Mouse (Mus musculus) heart, embryonic 11.5 days (tissue): ENCODE measurements around the gene Msi2. TPM values are rescaled to one million over a fixed set of nuclear protein-coding genes. Genes with fewer than 3 reads are reported as not detected.

ENCODE experiments used
- ATAC-seq: fragments of 200-750 bp; cut with Nextera tagmentation; replicated peaks from 2 replicates; pipeline ENCODE4 v1.8.0; 2017; ENCODE audit warnings: moderate library complexity; ENCODE audit not compliant: insufficient number of reproducible peaks, low FRiP score, low TSS enrichment
- H3K27ac ChIP-seq: fragments of 300-500 bp; sonication (generic); 2 replicates; pipeline ENCODE4 v1.5.1; 2014; ENCODE audit warnings: mild to moderate bottlenecking, low read depth, low read length
- H3K27me3 ChIP-seq: fragments of 300-500 bp; sonication (generic); 2 replicates; pipeline ENCODE4 v1.6.1; 2014; ENCODE audit warnings: mild to moderate bottlenecking, low read length, mixed read lengths; ENCODE audit not compliant: control insufficient read depth, insufficient read depth
- H3K36me3 ChIP-seq: fragments of 300-500 bp; sonication (generic); 2 replicates; pipeline ENCODE4 v1.6.1; 2014; ENCODE audit warnings: mild to moderate bottlenecking, low read length, moderate library complexity, mixed read lengths; ENCODE audit not compliant: control insufficient read depth, insufficient read depth
- H3K4me1 ChIP-seq: fragments of 300-500 bp; sonication (generic); 2 replicates; pipeline ENCODE4 v1.6.1; 2014; ENCODE audit warnings: low read length; ENCODE audit not compliant: control insufficient read depth, insufficient read depth
- H3K4me2 ChIP-seq: fragments of 300-500 bp; sonication (generic); 2 replicates; pipeline ENCODE4 v1.6.1; 2014; ENCODE audit warnings: mild to moderate bottlenecking, moderate library complexity
- H3K4me3 ChIP-seq: fragments of 300-500 bp; sonication (generic); 2 replicates; pipeline ENCODE4 v1.5.1; 2014; ENCODE audit warnings: low read depth, low read length
- H3K9ac ChIP-seq: fragments of 300-500 bp; sonication (generic); 2 replicates; pipeline ENCODE4 v1.6.1; 2014; ENCODE audit warnings: mild to moderate bottlenecking, low read depth, low read length, moderate library complexity
- H3K9me3 ChIP-seq: fragments of 300-500 bp; sonication (generic); replicated peaks from 2 replicates; pipeline ENCODE4 v1.6.1; 2016; ENCODE audit warnings: low read length; ENCODE audit not compliant: control insufficient read depth
- WGBS: fragments of 180-500 bp; shearing (Covaris S2); extraction: QIAGEN DNeasy Blood & Tissue Kit; methylation state at CpG from one replicate; pipeline ENCODE4 v1.1.7; 2014; ENCODE audit not compliant: insufficient replicate concordance; 5-methylcytosine and 5-hydroxymethylcytosine counted together
- polyA plus RNA-seq: library from polyadenylated mRNA; unstranded; fragments of >200 nt; fragmentation: Nextera tagmentation; extraction: Ambion mirVana; gene quantifications from 2 replicates; pipeline ENCODE4 v1.2.1, GENCODE M21; 2014

The Msi2 gene
- polyA plus RNA-seq, 1 experiment from 2014 or later = 18.4 TPM

- Histone ChIP-seq H3K9ac (no peak overlapping the region), H3K9me3 (no peaks in the 10 kb centered on the region), H3K4me2 (no peak overlapping the region), H3K36me3 (peaks cover 5% of the 10 kb centered on the region; the same call in 1 of the 2 replicates), H3K4me1 (peaks cover 70% of the 10 kb centered on the region), H3K27ac (no peak overlapping the region; the same call in 1 of the 2 replicates), H3K4me3 (no peak overlapping the region), H3K27me3 (no peaks in the 10 kb centered on the region)
- 71% methylated on average over 3 of the region's 3 CpGs for WGBS
- ATAC-seq = no peak
These were observed 119.5 kb downstream of the Msi2 start for GRCm38 (mm10) chr11:88598848-88599175.

DNA sequence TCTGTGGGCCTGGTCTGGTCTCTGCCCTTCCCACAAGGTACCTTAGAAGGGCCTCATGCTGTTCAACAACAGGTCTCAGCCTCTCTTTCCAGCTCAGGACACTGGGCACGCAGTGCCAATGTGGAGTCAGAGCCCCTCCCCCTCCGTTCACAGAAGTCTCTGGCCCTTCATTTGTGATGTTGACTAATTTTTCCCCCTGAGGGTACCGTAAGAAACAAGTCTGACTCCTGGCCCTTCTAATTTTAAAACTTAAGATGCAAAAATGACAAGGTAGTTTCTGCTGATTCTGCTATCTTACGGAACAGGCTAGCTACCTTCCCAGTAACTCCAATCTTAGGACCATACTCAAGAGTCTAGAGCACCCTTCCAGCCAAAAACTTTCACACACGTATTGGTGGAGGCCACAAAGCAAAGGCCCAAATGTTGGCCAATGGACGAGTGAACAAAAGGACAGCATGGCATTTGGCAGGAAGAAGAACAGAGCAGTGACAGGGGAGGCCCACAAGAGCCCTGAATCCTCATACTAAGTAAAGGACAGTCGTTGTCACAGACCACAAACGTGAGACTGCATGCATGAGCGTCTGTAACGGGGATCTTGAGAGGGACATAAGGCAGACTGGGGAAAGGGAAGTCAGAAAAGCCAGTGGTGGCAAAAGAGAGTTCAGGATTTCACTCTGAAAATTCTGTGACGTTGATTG, 120.0 kb downstream of the Msi2 start:
- Histone ChIP-seq H3K9me3 (no peaks in the 10 kb centered on the region), H3K4me2 (no peak overlapping the region), H3K27ac (0 out of 2 replicates have a peak overlapping the region, but pooled peaks have one; percentile 10), H3K4me3 (no peak overlapping the region), H3K9ac (no peak overlapping the region), H3K4me1 (peaks cover 69% of the 10 kb centered on the region), H3K27me3 (no peaks in the 10 kb centered on the region), H3K36me3 (0 out of 2 replicates have a peak, but pooled peaks cover under 1% of the 10 kb centered on the region)
- no peak for ATAC-seq
- 66% methylated on average over 11 of the region's 11 CpGs for WGBS

GRCm38 (mm10) chr11:88595616-88596015, 122.7 kb downstream of the Msi2 start:
- no peaks in the 10 kb centered on the region for H3K27me3 ChIP-seq
- H3K36me3 ChIP-seq = no peaks in the 10 kb centered on the region
- peaks cover 51% of the 10 kb centered on the region for H3K4me1 ChIP-seq
- no peaks in the 10 kb centered on the region for H3K9me3 ChIP-seq
- H3K9ac ChIP-seq = no peak overlapping the region
- 65% methylated on average over 4 of the region's 4 CpGs for WGBS
- no peak overlapping the region for H3K4me2 ChIP-seq
- ATAC-seq = no peak
- H3K4me3 ChIP-seq = no peak overlapping the region
- peak overlapping the region; percentile 78 for H3K27ac ChIP-seq

- Histone ChIP-seq H3K27ac (peak overlapping the region; percentile 78), H3K9me3 (no peaks in the 10 kb centered on the region), H3K4me1 (peaks cover 45% of the 10 kb centered on the region), H3K36me3 (no peaks in the 10 kb centered on the region), H3K4me3 (no peak overlapping the region), H3K4me2 (no peak overlapping the region), H3K27me3 (no peaks in the 10 kb centered on the region), H3K9ac (no peak overlapping the region)
- ATAC-seq = 0 out of 2 replicates have a peak, but pooled peaks have one; percentile 32
- 52% methylated on average over 13 of the region's 13 CpGs for WGBS
These were observed 123.3 kb downstream of the Msi2 start for GRCm38 (mm10) chr11:88594804-88595611.

DNA sequence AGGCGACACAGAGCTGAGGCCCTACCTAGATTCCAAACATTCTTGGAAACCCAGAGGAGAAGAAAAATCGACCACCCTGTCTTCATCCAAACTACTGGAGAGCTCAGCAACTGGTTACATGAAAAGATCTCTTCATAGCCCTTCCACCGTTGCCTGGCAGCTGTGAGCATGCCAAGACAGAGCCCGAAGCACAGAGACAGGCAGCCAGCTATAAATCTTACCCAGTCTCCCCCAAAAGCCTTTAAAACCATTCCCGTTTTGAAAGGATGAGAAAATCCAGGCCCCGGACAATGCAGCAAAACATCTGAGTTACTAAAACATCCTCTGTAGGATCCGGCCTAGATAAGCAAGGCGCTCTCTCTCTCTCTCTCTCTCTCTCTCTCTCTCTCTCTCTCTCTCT, 124.3 kb downstream of the Msi2 start:
- Histone ChIP-seq H3K9me3 (no peaks in the 10 kb centered on the region), H3K36me3 (no peaks in the 10 kb centered on the region), H3K9ac (no peak overlapping the region), H3K27ac (peak overlapping the region; percentile 78), H3K27me3 (no peaks in the 10 kb centered on the region), H3K4me2 (peak overlapping the region; percentile 8; the same call in 1 of the 2 replicates), H3K4me3 (no peak overlapping the region), H3K4me1 (peaks cover 35% of the 10 kb centered on the region)
- WGBS = 13% methylated on average over 7 of the region's 8 CpGs
- ATAC-seq = no peak

DNA sequence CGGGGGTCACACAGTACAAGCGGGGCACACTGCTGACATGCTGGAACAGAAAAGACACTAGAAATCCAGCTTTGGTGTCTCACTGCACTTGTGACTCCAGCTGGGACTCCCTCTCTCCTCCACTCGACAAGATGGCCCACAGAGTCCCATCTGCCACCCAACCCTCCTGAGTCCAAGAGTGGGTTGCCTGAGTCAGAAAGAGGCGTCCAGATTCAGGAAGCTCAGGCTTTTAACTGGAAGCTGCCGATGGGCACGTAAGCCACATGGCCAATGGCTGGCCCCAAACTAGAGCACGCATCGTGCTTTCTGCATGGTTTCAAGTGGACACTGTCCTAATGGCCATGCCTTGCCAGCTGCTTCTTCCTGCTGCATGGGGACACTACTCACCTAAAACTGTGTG, 126.2 kb downstream of the Msi2 start:
- no peak overlapping the region for H3K27ac ChIP-seq
- no peak overlapping the region for H3K4me3 ChIP-seq
- H3K36me3 ChIP-seq = no peaks in the 10 kb centered on the region
- no peaks in the 10 kb centered on the region for H3K27me3 ChIP-seq
- H3K4me2 ChIP-seq = no peak overlapping the region
- H3K9ac ChIP-seq = no peak overlapping the region
- ATAC-seq = no peak
- 87% methylated on average over 8 of the region's 8 CpGs for WGBS
- peaks cover 32% of the 10 kb centered on the region for H3K4me1 ChIP-seq
- H3K9me3 ChIP-seq = no peaks in the 10 kb centered on the region

- ATAC-seq = no peak
- 82% methylated on average over 5 of the region's 5 CpGs for WGBS
- Histone ChIP-seq H3K9ac (no peak overlapping the region), H3K4me2 (no peak overlapping the region), H3K9me3 (no peaks in the 10 kb centered on the region), H3K27ac (no peak overlapping the region), H3K4me1 (peaks cover 43% of the 10 kb centered on the region), H3K4me3 (no peak overlapping the region), H3K27me3 (no peaks in the 10 kb centered on the region), H3K36me3 (no peaks in the 10 kb centered on the region)
These were observed 127.7 kb downstream of the Msi2 start for GRCm38 (mm10) chr11:88590647-88591046.

DNA sequence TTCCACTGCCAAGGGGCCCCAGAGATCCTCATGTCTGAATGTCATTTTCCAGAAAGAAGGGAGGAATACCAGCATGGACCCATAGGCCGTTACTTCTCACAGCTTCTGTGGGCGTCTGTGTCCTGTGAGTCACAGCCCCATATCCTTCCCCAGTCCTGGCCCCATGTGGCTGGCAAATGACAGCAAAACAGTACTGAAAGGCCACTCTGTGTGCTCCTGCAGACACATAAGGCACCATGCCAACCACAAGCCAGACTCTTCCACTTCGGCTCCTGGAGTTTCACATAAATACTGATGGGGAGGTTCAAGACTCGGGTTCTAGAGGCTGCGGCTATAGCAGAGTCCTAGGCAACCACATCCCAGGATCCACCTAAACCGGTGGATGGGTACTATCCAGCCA, 128.7 kb downstream of the Msi2 start:
- Histone ChIP-seq H3K9ac (no peak overlapping the region), H3K4me2 (no peak overlapping the region), H3K36me3 (no peaks in the 10 kb centered on the region), H3K27me3 (no peaks in the 10 kb centered on the region), H3K4me1 (peaks cover 44% of the 10 kb centered on the region), H3K4me3 (no peak overlapping the region), H3K27ac (no peak overlapping the region), H3K9me3 (no peaks in the 10 kb centered on the region)
- WGBS = 82% methylated on average over 6 of the region's 6 CpGs
- ATAC-seq = no peak
